Mouse (Mus musculus): Measurements from ENCODE around the gene Slc22a2.

DNA sequence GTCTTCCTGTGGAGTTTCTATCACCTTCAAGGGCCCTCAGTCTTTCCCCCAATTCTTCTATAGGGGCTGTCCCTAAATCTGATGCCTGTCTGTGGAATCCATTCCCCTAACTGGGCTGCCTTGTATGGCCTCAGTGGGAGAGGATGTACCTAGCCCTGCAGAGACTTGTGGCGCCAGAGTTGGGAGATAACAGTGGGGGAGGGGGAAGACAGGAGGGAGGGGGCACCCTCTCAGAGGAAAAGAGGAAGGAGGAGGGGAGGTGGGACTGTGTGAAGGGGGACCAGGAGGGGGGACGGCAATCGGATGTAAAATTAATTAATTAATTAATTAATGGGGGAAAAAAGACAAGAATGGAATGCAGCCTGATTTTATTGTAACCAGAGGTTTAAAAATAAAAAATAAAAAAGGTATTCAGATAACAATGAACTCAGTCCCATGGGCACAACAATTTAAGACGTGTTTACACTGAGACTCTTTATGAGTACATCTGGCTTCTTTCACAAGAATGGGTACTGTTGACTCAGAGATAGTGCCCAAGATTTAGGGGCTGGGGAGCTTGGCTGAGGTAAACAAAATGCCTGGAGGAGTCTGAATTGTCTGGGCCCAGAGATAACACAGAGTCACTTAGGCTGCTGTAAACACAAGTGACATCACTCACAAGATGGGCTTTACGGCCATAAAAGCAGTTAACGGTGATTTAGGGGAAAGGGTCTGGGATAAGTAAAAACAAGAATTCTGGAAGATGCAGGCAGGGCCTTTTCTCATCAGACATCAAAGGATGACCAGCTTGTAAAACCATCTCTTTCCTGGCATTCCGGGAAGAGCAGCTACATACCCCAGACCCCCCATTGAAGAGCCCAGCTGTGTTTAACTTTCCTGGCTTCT, 84.8 kb downstream of the Slc22a2 start:
- TF ChIP-seq POLR2A (IDR thresholded peaks at IDR 0.05; ENCODE audit: borderline replicate concordance, low read depth, low read length) (no peak), CTCF (IDR thresholded peaks at IDR 0.05; ENCODE audit: low read depth, low read length) (no peak)

Data from bone marrow macrophage, adult 2 months (primary cell).